Mouse (Mus musculus): ENCODE measurements at regions not wholly inside any gene's neighbourhood (a gene's known extent, or its start where the extent isn't known, plus 50 kb on each side); places are given as distances from the start of the nearest gene placed in this dataset.

GRCm38 (mm10) chr11:114195291-114195690 is 128.4 kb upstream of the Sdk2 start:
- TF ChIP-seq POLR2A (IDR thresholded peaks at IDR 0.05; ENCODE audit: extremely low read depth, insufficient read depth, low read length) (no peak), CTCF (IDR thresholded peaks at IDR 0.05; ENCODE audit: extremely low read depth, insufficient read depth, low read length) (no peak)
